Mouse (Mus musculus): ENCODE measurements around the gene Acoxl.

- TF ChIP-seq CTCF (IDR thresholded peaks at IDR 0.05; ENCODE audit: extremely low read depth, insufficient read depth, insufficient read length, insufficient replicate concordance) (no peak), POLR2A (IDR thresholded peaks at IDR 0.05; ENCODE audit: low read depth, low read length) (no peak)
These were observed 51.3 kb downstream of the Acoxl start for GRCm38 (mm10) chr2:127889979-127890378.
